Mouse (Mus musculus): Measurements from ENCODE around the gene Rex1bd.

The Rex1bd gene

GRCm38 (mm10) chr8:70471856-70472255 lies 34.7 kb downstream of the Rex1bd start:
- no peak for DNase-seq

- no peak for DNase-seq
These were observed 36.6 kb downstream of the Rex1bd start for GRCm38 (mm10) chr8:70469938-70470337.

- no peak for DNase-seq
These were observed 37.1 kb downstream of the Rex1bd start for GRCm38 (mm10) chr8:70469295-70469916.

DNA sequence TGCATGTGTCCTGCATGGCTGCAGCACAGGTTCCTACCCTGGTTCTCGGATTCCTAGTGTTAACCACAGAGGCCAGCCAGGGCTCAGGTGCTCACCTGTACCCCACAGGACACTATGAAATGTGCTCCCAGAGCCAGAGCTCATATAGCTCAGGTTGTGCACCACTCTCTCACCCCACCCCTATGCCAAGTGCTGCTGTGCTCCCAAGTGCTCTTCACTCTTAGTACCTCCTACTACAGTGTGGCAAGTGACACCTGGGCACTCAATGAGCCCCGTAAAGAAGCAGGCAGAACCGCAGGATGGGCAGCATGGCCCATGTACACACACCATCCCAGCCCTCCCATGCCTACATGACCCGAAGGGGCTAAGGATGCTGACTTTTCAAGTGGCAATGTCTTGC lies 37.8 kb downstream of the Rex1bd start:
- no peak for DNase-seq

GRCm38 (mm10) chr8:70467907-70468306 lies 38.6 kb downstream of the Rex1bd start:
- DNase-seq, result no peak

GRCm38 (mm10) chr8:70467229-70467725 lies 39.3 kb downstream of the Rex1bd start:
- no peak for DNase-seq

- DNase-seq, result no peak
These were observed 39.8 kb downstream of the Rex1bd start for GRCm38 (mm10) chr8:70466771-70467170.

DNA sequence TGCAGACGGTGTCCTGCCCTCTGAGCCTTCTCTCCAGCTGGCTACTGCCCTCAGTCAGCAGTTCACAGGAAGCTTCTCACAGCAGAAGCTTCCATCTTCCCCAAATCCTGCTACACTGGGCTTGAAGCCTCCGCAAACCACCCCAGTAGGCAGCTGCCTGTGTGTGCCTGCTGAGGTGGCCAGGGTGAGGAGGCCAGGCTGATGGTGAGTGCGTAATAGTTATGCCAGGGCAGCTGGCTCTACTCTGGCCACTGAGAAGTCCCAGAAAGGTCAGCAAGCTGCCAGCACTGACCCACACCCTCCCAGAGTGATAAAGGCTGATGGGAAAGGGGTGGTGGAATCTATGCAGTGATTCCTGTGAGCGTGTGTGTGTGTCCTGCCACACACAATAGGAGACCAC lies 40.2 kb downstream of the Rex1bd start:
- no peak for DNase-seq

GRCm38 (mm10) chr8:70465701-70466100 lies 40.9 kb downstream of the Rex1bd start:
- no peak for DNase-seq

DNA sequence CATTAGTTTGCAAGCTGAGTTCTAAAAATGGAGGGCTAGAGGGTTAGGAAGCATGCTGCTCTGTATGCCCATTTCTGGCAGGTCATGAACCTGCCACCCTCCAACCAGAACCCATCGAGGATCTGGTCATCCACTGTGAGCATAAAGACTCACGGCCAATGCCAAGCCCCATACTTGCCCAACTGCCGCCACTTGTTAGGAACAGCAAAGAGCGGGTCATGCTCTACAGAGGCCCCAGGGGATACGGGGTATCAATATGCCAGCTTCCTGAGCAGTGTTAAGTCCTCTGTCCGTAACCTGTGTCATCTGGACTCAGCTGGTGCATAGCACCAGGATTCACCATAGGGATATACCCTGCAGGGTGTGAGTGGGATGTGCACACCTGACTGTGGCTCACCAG lies 42.4 kb downstream of the Rex1bd start:
- DNase-seq, result no peak

GRCm38 (mm10) chr8:70463306-70463705 lies 43.2 kb downstream of the Rex1bd start:
- DNase-seq, result no peak

- DNase-seq, result no peak
These were observed 44.1 kb downstream of the Rex1bd start for GRCm38 (mm10) chr8:70462516-70462813.

DNA sequence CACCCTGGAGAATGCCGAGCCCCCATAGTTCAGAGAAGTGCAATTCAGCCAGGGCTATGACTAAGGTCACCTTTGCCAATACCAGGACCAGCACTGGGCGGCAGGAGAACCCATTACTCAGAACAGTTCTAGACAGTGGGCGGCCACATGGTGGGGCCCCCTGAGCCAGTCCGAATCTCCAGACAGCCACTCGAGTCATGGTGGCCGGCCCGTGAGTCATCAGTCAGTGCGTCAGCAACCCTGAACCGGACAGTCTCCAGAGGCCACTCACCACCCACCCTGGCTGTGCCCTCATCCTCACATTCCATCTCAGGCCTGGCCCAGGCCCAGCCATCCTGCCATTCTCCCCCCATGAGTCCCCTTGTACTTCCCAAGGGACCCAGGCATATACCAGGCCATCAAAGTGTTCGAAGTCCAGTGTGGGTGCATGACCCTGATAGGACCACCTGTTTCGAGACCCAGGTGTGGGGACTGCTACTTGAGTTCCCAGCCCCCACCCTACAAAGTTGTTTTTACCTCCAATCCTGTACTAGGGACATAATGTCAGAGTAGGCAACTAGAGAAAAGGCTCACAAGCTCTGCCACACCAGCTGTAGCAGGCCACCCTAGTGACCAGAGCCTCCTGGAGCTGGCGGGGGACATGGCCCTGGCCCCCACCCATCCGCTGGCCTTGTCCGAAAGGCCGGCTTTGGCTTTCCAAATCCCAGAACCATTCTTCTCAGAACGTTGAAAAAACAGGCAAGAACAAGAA lies 44.6 kb downstream of the Rex1bd start:
- no peak for DNase-seq

- no peak for DNase-seq
These were observed 45.9 kb downstream of the Rex1bd start for GRCm38 (mm10) chr8:70460606-70461005.

GRCm38 (mm10) chr8:70460199-70460598 lies 46.4 kb downstream of the Rex1bd start:
- DNase-seq, result no peak

DNA sequence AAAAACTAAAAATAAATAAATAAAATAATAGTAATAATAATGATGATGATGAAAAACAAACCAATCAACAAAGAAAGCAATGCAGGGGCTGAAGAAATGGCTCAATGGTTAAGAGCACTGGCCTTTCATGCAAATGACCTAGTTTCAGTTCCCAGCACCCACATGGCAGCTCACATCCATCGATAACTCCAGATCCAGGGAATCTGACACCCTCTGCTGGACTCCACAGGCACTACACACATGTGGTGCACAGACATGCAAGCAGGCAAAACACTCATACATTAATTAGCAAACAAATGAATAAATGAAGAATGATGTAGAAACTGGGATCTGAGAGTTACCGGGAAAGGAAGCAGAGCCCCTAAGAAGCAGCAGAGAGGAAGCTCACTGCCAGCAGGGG lies 46.9 kb downstream of the Rex1bd start:
- no peak for DNase-seq

DNA sequence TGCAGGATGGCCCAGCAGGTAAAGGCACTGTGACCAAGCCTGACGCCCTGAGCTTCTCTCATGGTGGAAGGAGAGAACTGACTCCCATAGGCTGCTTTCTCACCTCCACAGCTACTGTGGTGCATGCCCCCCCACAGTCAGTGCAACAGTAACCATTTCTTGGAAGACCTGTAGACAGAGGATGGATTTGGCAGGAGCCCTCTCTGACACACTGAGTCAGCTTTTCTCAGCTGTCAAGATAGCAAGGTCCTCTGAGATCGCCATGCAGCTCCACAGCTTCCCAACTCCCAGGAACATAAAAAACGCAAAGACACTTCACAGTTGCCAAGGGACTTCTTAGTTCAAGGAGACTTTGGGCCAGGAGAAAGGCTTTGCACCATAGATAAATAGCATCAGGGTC lies 48.1 kb downstream of the Rex1bd start:
- DNase-seq, result no peak

DNA sequence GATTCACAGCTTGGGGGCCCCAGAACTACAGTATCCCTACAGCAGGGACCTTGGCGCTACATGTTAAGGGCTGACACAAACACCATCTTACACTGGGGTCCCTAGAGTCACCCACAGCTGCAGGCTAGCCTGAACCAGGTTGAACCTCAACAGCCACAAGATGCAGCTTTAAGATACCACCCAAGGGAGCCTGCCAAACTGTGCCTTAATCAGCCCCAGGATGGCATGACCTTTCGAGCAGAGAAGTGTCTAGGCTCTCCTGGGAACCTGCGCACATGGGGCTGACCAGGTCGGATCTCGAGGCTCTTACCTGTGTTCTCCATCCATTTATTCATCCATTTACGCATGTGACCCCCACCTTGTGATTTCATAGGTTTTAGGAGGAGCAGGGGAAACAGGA lies 48.7 kb downstream of the Rex1bd start:
- no peak for DNase-seq

DNA sequence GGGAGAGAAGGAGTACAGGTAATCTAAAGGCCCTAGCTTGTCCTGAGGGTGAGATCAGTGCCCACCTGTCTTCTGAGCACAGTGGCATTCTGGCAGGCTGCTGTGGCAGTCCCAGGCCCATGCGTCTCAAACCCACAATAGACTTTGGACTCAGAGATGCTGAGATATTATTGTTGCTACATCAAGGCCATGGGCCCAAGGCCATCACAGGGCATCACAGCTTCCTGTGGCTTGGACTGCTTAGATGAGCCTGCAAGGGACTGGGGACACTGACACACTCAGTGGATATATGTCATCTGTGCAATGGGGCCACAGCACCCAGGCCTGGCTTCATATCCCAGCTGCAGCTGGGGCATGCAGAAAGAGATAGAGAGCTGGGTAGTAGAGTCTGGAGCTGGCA lies 49.6 kb downstream of the Rex1bd start:
- no peak for DNase-seq
